Mouse (Mus musculus) intestine, embryonic 16.5 days (tissue): ENCODE data around the gene Fhl1. TPM values are rescaled to one million over a fixed set of nuclear protein-coding genes. Genes with fewer than 3 reads are reported as not detected.

Experiments used
- ATAC-seq: fragments of 200-750 bp; cut with Nextera tagmentation; 2 replicates; pipeline ENCODE4 v1.8.0; 2017; ENCODE audit warnings: moderate TSS enrichment, moderate library complexity
- H3K27ac ChIP-seq: fragments of 300-500 bp; sonication (generic); 2 replicates; pipeline ENCODE4 v1.5.1; 2014; ENCODE audit warnings: mild to moderate bottlenecking, low read length
- H3K27me3 ChIP-seq: fragments of 300-500 bp; sonication (generic); replicated peaks from 2 replicates; pipeline ENCODE4 v1.6.1; 2014; ENCODE audit warnings: low read length, control low read depth, mixed read lengths; ENCODE audit not compliant: control insufficient read depth, insufficient read depth
- H3K36me3 ChIP-seq: fragments of 300-500 bp; sonication (generic); 2 replicates; pipeline ENCODE4 v1.6.1; 2014; ENCODE audit warnings: low read length, control low read depth; ENCODE audit not compliant: control insufficient read depth, insufficient read depth
- H3K4me1 ChIP-seq: fragments of 300-500 bp; sonication (generic); 2 replicates; pipeline ENCODE4 v1.6.1; 2014; ENCODE audit warnings: low read length, control low read depth, mixed read lengths; ENCODE audit not compliant: control insufficient read depth, insufficient read depth
- H3K4me2 ChIP-seq: fragments of 300-500 bp; sonication (generic); 2 replicates; pipeline ENCODE4 v1.6.1; 2014; ENCODE audit warnings: low read depth, low read length, control low read depth
- H3K4me3 ChIP-seq: fragments of 300-500 bp; sonication (generic); 2 replicates; pipeline ENCODE4 v1.5.1; 2014; ENCODE audit warnings: mild to moderate bottlenecking, low read length
- H3K9ac ChIP-seq: fragments of 300-500 bp; sonication (generic); 2 replicates; pipeline ENCODE4 v1.6.1; 2014; ENCODE audit warnings: low read depth, low read length
- H3K9me3 ChIP-seq: fragments of 300-500 bp; sonication (generic); 2 replicates; pipeline ENCODE4 v1.6.1; 2016; ENCODE audit warnings: low read length, control low read depth; ENCODE audit not compliant: control insufficient read depth
- WGBS: fragments of 180-500 bp; shearing (Covaris S2); extraction: QIAGEN DNeasy Blood & Tissue Kit; methylation state at CpG from one replicate; pipeline ENCODE4 v1.1.7; 2014; 5-methylcytosine and 5-hydroxymethylcytosine counted together
- polyA plus RNA-seq: library from polyadenylated mRNA; unstranded; fragments of >200 nt; fragmentation: Nextera tagmentation; extraction: Ambion mirVana; gene quantifications from 2 replicates; pipeline ENCODE4 v1.2.1, GENCODE M21; 2015

Fhl1 gene
- polyA plus RNA-seq, 1 experiment from 2014 or later: 67.0 TPM

- Histone ChIP-seq H3K9me3 (no peaks in the 10 kb centered on the region), H3K27ac (no peak overlapping the region), H3K27me3 (no peaks in the 10 kb centered on the region), H3K36me3 (no peaks in the 10 kb centered on the region), H3K4me3 (no peak overlapping the region), H3K4me1 (no peaks in the 10 kb centered on the region), H3K9ac (no peak overlapping the region), H3K4me2 (no peak overlapping the region)
- ATAC-seq: no peak
Measured at GRCm38 (mm10) chrX:56839369-56839768, 107.8 kb downstream of the Fhl1 start.

GRCm38 (mm10) chrX:56841255-56841654 is 109.7 kb downstream of the Fhl1 start:
- Histone ChIP-seq H3K4me2 (no peak overlapping the region), H3K27me3 (no peaks in the 10 kb centered on the region), H3K36me3 (no peaks in the 10 kb centered on the region), H3K9me3 (no peaks in the 10 kb centered on the region), H3K4me3 (no peak overlapping the region), H3K4me1 (no peaks in the 10 kb centered on the region), H3K27ac (no peak overlapping the region), H3K9ac (no peak overlapping the region)
- no peak for ATAC-seq
- 70% methylated on average over 5 of the region's 5 CpGs for WGBS

Other genes with a start within 250 kb of the Fhl1 start
- not detected in 2 replicates for gene Gm10477, start 207.0 kb upstream of the Fhl1 start, polyA plus RNA-seq
- gene Gm648, start 182.2 kb upstream of the Fhl1 start, polyA plus RNA-seq: 0.13 and 0.17 TPM in 2 replicates
- gene Mmgt1, start 133.7 kb upstream of the Fhl1 start, polyA plus RNA-seq: 20.4 and 20.6 TPM in 2 replicates
- 10.4 and 11.0 TPM in 2 replicates for gene Slc9a6, start 122.0 kb upstream of the Fhl1 start, polyA plus RNA-seq
- 0.77 and 1.1 TPM in 2 replicates for gene Map7d3, start 90.5 kb downstream of the Fhl1 start, polyA plus RNA-seq
- 0.56 and 0.92 TPM in 2 replicates for gene Adgrg4, start 138.4 kb downstream of the Fhl1 start, polyA plus RNA-seq